Mouse (Mus musculus) stomach, postnatal 0 days (tissue): Measurements from ENCODE around the gene Gm21983. TPM values are rescaled to one million over a fixed set of nuclear protein-coding genes. Genes with fewer than 3 reads are reported as not detected.

Source experiments
- ATAC-seq: fragments of 200-750 bp; cut with Nextera tagmentation; 2 replicates; pipeline ENCODE4 v1.8.0; 2017; ENCODE audit not compliant: low FRiP score, low TSS enrichment
- DNase-seq: peaks from one replicate; pipeline ENCODE4 v3.0.0-alpha.2; 2016; ENCODE audit warnings: low spot score
- H3K27ac ChIP-seq: fragments of 300-500 bp; sonication (generic); replicated peaks from 2 replicates; pipeline ENCODE4 v1.5.1; 2014; ENCODE audit warnings: mild to moderate bottlenecking, control low read depth
- H3K27me3 ChIP-seq: fragments of 300-500 bp; sonication (generic); 2 replicates; pipeline ENCODE4 v1.6.1; 2014; ENCODE audit warnings: low read length; ENCODE audit not compliant: control insufficient read depth, insufficient read depth
- H3K36me3 ChIP-seq: fragments of 300-500 bp; sonication (generic); 2 replicates; pipeline ENCODE4 v1.6.1; 2014; ENCODE audit warnings: low read length, mixed read lengths; ENCODE audit not compliant: control insufficient read depth, insufficient read depth
- H3K4me1 ChIP-seq: fragments of 300-500 bp; sonication (generic); replicated peaks from 2 replicates; pipeline ENCODE4 v1.6.1; 2014; ENCODE audit warnings: antibody characterized with exemption; ENCODE audit not compliant: control insufficient read depth, insufficient read depth
- H3K4me2 ChIP-seq: fragments of 300-500 bp; sonication (generic); replicated peaks from 2 replicates; pipeline ENCODE4 v1.6.1; 2014; ENCODE audit warnings: low read depth, mild to moderate bottlenecking, control low read depth, moderate library complexity
- H3K4me3 ChIP-seq: fragments of 300-500 bp; sonication (generic); 2 replicates; pipeline ENCODE4 v1.5.1; 2014; ENCODE audit warnings: low read depth, low read length, control low read depth
- H3K9ac ChIP-seq: fragments of 300-500 bp; sonication (generic); 2 replicates; pipeline ENCODE4 v1.6.1; 2014; ENCODE audit warnings: mild to moderate bottlenecking, low read length, control low read depth, mixed read lengths
- H3K9me3 ChIP-seq: fragments of 300-500 bp; sonication (generic); 2 replicates; pipeline ENCODE4 v1.6.1; 2016; ENCODE audit warnings: low read length; ENCODE audit not compliant: control insufficient read depth
- CTCF ChIP-seq: IDR thresholded peaks from 2 replicates; pipeline ENCODE4 v1.5.1; 2016; ENCODE audit warnings: antibody characterized with exemption, low read depth, mild to moderate bottlenecking, moderate library complexity
- EP300 ChIP-seq: optimal IDR thresholded peaks from 2 replicates; pipeline ENCODE3; 2016; ENCODE audit warnings: antibody characterized with exemption
- WGBS: fragments of 180-500 bp; shearing (Covaris S2); extraction: QIAGEN DNeasy Blood & Tissue Kit; methylation state at CpG from one replicate; pipeline ENCODE4 v1.1.7; 2014; 5-methylcytosine and 5-hydroxymethylcytosine counted together
- microRNA counts: library from miRNA; unstranded; fragments of <30 nt; microRNA quantifications from one replicate; lab custom pipeline; 2015
- microRNA-seq: library from miRNA; unstranded; fragments of <30 nt; microRNA quantifications from one replicate; pipeline ENCODE4, GENCODE M21; 2016
- polyA plus RNA-seq: library from polyadenylated mRNA; unstranded; fragments of >200 nt; fragmentation: Nextera tagmentation; extraction: Ambion mirVana; gene quantifications from 2 replicates; pipeline ENCODE4 v1.2.1, GENCODE M21; 2015

Gene Gm21983
- polyA plus RNA-seq, 1 experiment from 2014 or later: not detected

DNA sequence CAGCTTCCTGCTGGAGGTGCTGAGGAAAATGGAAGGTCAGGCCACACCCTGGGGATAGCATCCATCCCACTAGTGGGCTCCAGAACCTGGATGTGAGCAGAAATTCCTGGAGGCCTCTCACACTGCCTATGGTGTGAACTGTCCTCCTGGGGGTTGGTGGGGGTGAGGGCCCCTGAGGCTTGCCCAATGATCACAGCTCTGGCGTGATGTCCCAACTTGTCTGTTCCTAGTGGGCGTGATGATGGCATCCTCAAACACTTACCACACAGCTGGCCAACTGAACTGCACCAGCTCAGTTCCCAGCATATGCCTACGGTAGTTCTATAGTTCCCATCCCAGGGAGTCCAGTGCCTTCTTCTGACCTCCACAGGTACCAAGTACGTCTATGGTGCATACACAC is 55.9 kb downstream of the Gm21983 start:
- Histone ChIP-seq H3K27me3 (no peaks in the 10 kb centered on the region), H3K27ac (no peak overlapping the region), H3K4me1 (no peaks in the 10 kb centered on the region), H3K36me3 (no peaks in the 10 kb centered on the region), H3K4me2 (no peak overlapping the region), H3K9ac (no peak overlapping the region), H3K9me3 (no peaks in the 10 kb centered on the region), H3K4me3 (no peak overlapping the region)
- ATAC-seq: no peak
- WGBS: 83% methylated on average over 4 of the region's 4 CpGs
- no peak for DNase-seq
- TF ChIP-seq EP300 (no peak), CTCF (no peak)

DNA sequence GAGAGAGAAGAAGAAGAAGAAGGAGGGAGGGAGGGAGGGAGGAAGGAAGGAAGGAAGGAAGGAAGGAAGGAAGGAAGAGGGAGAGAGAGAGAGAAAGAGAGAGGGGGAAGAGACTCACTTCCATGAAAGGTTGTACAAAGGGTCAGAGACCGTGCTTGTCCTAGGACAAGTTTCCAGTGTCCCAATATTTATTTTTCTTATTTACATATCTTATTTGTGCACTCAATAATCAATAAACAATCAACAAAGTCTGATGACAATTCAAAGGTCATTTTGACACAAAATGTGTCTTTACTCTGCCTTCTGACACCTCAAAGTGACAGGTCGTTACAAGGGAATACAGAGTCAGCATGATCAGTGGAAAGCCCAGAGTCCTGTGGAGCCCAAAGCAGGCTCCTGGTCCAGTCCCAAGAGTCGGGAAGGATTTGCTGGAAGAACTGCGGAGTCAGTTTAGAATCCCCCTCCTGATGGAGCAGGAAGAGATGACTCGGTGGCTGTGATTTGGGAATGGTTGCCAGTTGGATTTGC is 56.5 kb downstream of the Gm21983 start:
- Histone ChIP-seq H3K4me3 (no peak overlapping the region), H3K27ac (no peak overlapping the region), H3K9ac (no peak overlapping the region), H3K4me1 (no peaks in the 10 kb centered on the region), H3K9me3 (no peaks in the 10 kb centered on the region), H3K4me2 (no peak overlapping the region), H3K27me3 (no peaks in the 10 kb centered on the region), H3K36me3 (no peaks in the 10 kb centered on the region)
- DNase-seq: no peak
- no peak for ATAC-seq
- WGBS: 62% methylated on average over 5 of the region's 5 CpGs
- TF ChIP-seq EP300 (no peak), CTCF (no peak)

DNA sequence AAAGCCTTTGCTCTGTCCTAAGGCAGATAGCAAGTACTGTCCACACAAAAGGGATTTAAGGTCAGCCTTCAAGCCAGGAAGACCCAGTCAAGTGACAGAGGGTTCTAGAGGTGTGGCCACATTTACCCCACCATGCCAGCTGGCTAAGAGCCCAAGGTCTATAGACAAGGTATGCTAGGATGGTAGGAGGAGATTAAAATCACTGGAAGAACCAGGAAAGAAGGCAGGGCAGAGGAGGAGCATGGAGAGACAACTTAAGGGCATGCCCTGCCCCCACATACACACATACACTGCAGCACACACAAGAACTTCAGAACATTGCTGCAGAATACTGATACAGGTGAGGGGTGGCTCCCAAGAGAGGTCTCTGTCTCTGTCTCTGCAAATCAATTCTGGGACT is 61.2 kb downstream of the Gm21983 start, which contains the start of gene Cyp2f2:
Gene Cyp2f2 (plus strand): TSS at position 234 of the 400 bp plus-strand sequence.
- no peak for TF ChIP-seq CTCF
- no peak for TF ChIP-seq EP300

More for the DNA sequence above, 61.2 kb downstream of the Gm21983 start, which contains the start of gene Cyp2f2:
- Histone ChIP-seq H3K9ac (no peak within 1 kb of the TSS), H3K4me2 (peak within 1 kb of the TSS; percentile 25; the same call in 1 of the 2 replicates), H3K27ac (no peak within 1 kb of the TSS; the same call in 1 of the 2 replicates), H3K9me3 (no peaks in the 10 kb centered on the region), H3K4me3 (peak within 1 kb of the TSS; percentile 17; the same call in 1 of the 2 replicates), H3K36me3 (no peaks in the 10 kb centered on the region), H3K4me1 (no peaks in the 10 kb centered on the region), H3K27me3 (no peaks in the 10 kb centered on the region)
- DNase-seq: no peak
- 0 out of 2 replicates have a peak, but pooled peaks have one; percentile 18 for ATAC-seq

MicroRNAs within 50 kb of the gene (microRNA counts, 519-probe panel; counts per million panel counts)
- microRNA mmu-miR-1191 (lab: Ali Mortazavi, UCI): not detected

Small RNA genes lying within 50 kb of the gene (microRNA-seq; reads per million reads assigned to microRNA genes)
- 0.96 reads per million for gene Mir1191
- not detected for gene Mir3101

Other genes starting within 250 kb of the Gm21983 start
- 0.02 TPM in 1 of 2 replicates, not detected in the other for gene Cyp2a22, start 241.7 kb downstream of the Gm21983 start, polyA plus RNA-seq
- gene Cyp2a12, start 152.0 kb downstream of the Gm21983 start, polyA plus RNA-seq: 0.05 and 0.08 TPM in 2 replicates
- 108 and 155 TPM in 2 replicates for gene Cyp2f2, start 61.2 kb downstream of the Gm21983 start, polyA plus RNA-seq
- gene Cyp2t4, start 27.4 kb downstream of the Gm21983 start, polyA plus RNA-seq: 0.11 TPM in 1 of 2 replicates, not detected in the other
- gene Egln2, start 14.3 kb downstream of the Gm21983 start, polyA plus RNA-seq: 51.0 and 53.4 TPM in 2 replicates
- 70.7 and 72.2 TPM in 2 replicates for gene Rab4b, start 2.2 kb downstream of the Gm21983 start, polyA plus RNA-seq
- gene Mia, start 71 bp upstream of the Gm21983 start, polyA plus RNA-seq: 7.3 and 8.7 TPM in 2 replicates
- 1.7 and 1.8 TPM in 2 replicates for gene BC024978, start 14.7 kb upstream of the Gm21983 start, polyA plus RNA-seq
- gene Snrpa, start 15.2 kb upstream of the Gm21983 start, polyA plus RNA-seq: 82.2 and 82.7 TPM in 2 replicates
- 11.6 and 12.2 TPM in 2 replicates for gene Itpkc, start 47.6 kb upstream of the Gm21983 start, polyA plus RNA-seq
- gene Coq8b, start 51.9 kb upstream of the Gm21983 start, polyA plus RNA-seq: 25.0 and 26.6 TPM in 2 replicates
- 12.8 and 14.6 TPM in 2 replicates for gene Numbl, start 77.3 kb upstream of the Gm21983 start, polyA plus RNA-seq
- 81.0 and 94.8 TPM in 2 replicates for gene Ltbp4, start 156.6 kb upstream of the Gm21983 start, polyA plus RNA-seq
- 26.3 and 27.3 TPM in 2 replicates for gene Shkbp1, start 174.9 kb upstream of the Gm21983 start, polyA plus RNA-seq
- gene Gm20479, start 176.3 kb upstream of the Gm21983 start, polyA plus RNA-seq: 0.28 and 0.57 TPM in 2 replicates